23 mouse cellular contexts compared by ENCODE assay signal in genomic region chr2:38085058-38085457, GRCm38 (mm10).
"Had no signal": no experiment of that assay in that cellular context is flagged by ENCODE, and none has a peak within 500 bp of the region (broad histone marks: within the 10 kb centered on the region; RNA-seq: fewer than 3 reads in every experiment).

No protein-coding gene starts in this region.

- H3K4me2 ChIP-seq: kidney, embryonic 15.5 days; lung, embryonic 14.5 days; midbrain, embryonic 12.5 days; midbrain, embryonic 15.5 days; neural tube, embryonic 12.5 days; neural tube, embryonic 15.5 days had no signal

- H3K27ac ChIP-seq: hindbrain, postnatal 0 days; kidney, embryonic 15.5 days; layer of hippocampus, adult 2 months; left cerebral cortex, adult 2 months; midbrain, embryonic 12.5 days; midbrain, embryonic 15.5 days; neural tube, embryonic 12.5 days; neural tube, embryonic 15.5 days; stomach, postnatal 0 days had no signal

- DNase-seq: kidney, adult 8-10 months; kidney, postnatal 10 days; layer of hippocampus, adult 9-11 months; layer of hippocampus, postnatal 36 days; lung, embryonic 14.5 days; right cerebral cortex, adult 18-20 months; right cerebral cortex, postnatal 14 days; right cerebral cortex, postnatal 4 days; thymus, adult 2 months; thymus, postnatal 14 days; thymus, postnatal 4 days had no signal

- H3K9me3 ChIP-seq: kidney, embryonic 15.5 days; midbrain, embryonic 12.5 days; midbrain, embryonic 15.5 days; neural tube, embryonic 12.5 days; neural tube, embryonic 15.5 days had no signal

- H3K27me3 ChIP-seq: kidney, embryonic 15.5 days; midbrain, embryonic 12.5 days; midbrain, embryonic 15.5 days; neural tube, embryonic 12.5 days; neural tube, embryonic 15.5 days had no signal

- H3K4me3 ChIP-seq: kidney, embryonic 15.5 days; layer of hippocampus, adult 2 months; left cerebral cortex, adult 2 months; midbrain, embryonic 12.5 days; midbrain, embryonic 15.5 days; neural tube, embryonic 12.5 days; neural tube, embryonic 15.5 days had no signal

- H3K9ac ChIP-seq: kidney, embryonic 15.5 days; lung, embryonic 14.5 days; midbrain, embryonic 12.5 days; midbrain, embryonic 15.5 days; neural tube, embryonic 12.5 days; neural tube, embryonic 15.5 days had no signal

- H3K4me1 ChIP-seq: kidney, embryonic 15.5 days; midbrain, embryonic 12.5 days; midbrain, embryonic 15.5 days; neural tube, embryonic 12.5 days; neural tube, embryonic 15.5 days had no signal

- H3K36me3 ChIP-seq: kidney, embryonic 15.5 days; midbrain, embryonic 12.5 days; midbrain, embryonic 15.5 days; neural tube, embryonic 12.5 days; neural tube, embryonic 15.5 days had no signal

- ATAC-seq: hindbrain, postnatal 0 days; inflammation-experienced regulatory T-cells, adult 6 months; intestine, embryonic 16.5 days; lung, postnatal 0 days; midbrain, embryonic 15.5 days had no signal
